Mouse (Mus musculus): ENCODE measurements around the gene Agl.

GRCm38 (mm10) chr3:116737326-116737731 lies 70.6 kb downstream of the Agl start:
- no peak for TF ChIP-seq CTCF (IDR thresholded peaks at IDR 0.05; ENCODE audit: borderline replicate concordance, insufficient read depth, low read length)
- TF ChIP-seq POLR2A (IDR thresholded peaks at IDR 0.05; ENCODE audit: low read depth, low read length), result no peak
